Mouse (Mus musculus): Measurements from ENCODE around the gene Kif23. TPM values are rescaled to one million over a fixed set of nuclear protein-coding genes. Genes with fewer than 3 reads are reported as not detected.

Kif23 gene
- polyA plus RNA-seq, 1 experiment from 2014 or later, result 106 TPM

- 90% methylated on average over 1 of the region's 1 CpGs for WGBS
- H3K4me1 ChIP-seq (ENCODE audit: control insufficient read depth, insufficient read depth, low read length), result no peaks in the 10 kb centered on the region
Measured at GRCm38 (mm10) chr9:61959921-61960569, 13.5 kb upstream of the Kif23 start.

DNA sequence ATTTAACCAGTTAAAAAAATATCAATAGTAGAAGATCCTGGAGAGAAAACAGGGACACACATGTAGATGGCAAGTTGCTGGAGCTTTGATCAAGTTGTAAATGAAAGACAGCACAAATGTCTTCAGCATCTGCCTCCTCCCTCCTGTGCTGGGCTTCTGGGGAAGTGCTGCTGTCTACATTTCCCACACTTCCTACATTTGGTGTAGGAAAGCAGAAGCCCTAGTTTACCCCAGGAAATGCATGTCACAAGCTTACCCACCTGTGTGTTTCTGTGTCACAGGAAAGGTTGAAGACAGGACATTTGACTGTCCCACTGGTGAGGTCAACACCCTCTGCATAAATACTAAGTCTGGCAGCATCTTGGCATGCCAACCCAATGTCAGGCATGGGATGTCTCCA lies 8.1 kb upstream of the Kif23 start:
- Histone ChIP-seq H3K4me2 (ENCODE audit: low read depth) (no peak overlapping the region), H3K27ac (ENCODE audit: low read depth, low read length) (no peak overlapping the region), H3K4me3 (ENCODE audit: low read depth, low read length) (no peak overlapping the region), H3K36me3 (ENCODE audit: control insufficient read depth, insufficient read depth, low read length) (no peaks in the 10 kb centered on the region), H3K9ac (ENCODE audit: low read length) (no peak overlapping the region), H3K4me1 (ENCODE audit: control insufficient read depth, insufficient read depth, low read length) (no peaks in the 10 kb centered on the region), H3K9me3 (ENCODE audit: control insufficient read depth, low read length) (no peaks in the 10 kb centered on the region), H3K27me3 (ENCODE audit: control insufficient read depth, insufficient read depth, low read length) (no peaks in the 10 kb centered on the region)
- ATAC-seq (ENCODE audit: insufficient read depth, low FRiP score, low TSS enrichment) (no peak), DNase-seq (ENCODE audit: low spot score) (no peak)

More at GRCm38 (mm10) chr9:61959921-61960569, 13.5 kb upstream of the Kif23 start:
- no peaks in the 10 kb centered on the region for H3K27me3 ChIP-seq (ENCODE audit: control insufficient read depth, insufficient read depth, low read length)
- H3K9me3 ChIP-seq (ENCODE audit: control insufficient read depth, low read length), result no peaks in the 10 kb centered on the region
- H3K4me2 ChIP-seq (ENCODE audit: low read depth), result no peak overlapping the region
- no peak overlapping the region for H3K9ac ChIP-seq (ENCODE audit: low read length)
- H3K27ac ChIP-seq (ENCODE audit: low read depth, low read length), result no peak overlapping the region
- no peak overlapping the region for H3K4me3 ChIP-seq (ENCODE audit: low read depth, low read length)
- no peaks in the 10 kb centered on the region for H3K36me3 ChIP-seq (ENCODE audit: control insufficient read depth, insufficient read depth, low read length)
- no peak for DNase-seq (ENCODE audit: low spot score)
- no peak for ATAC-seq (ENCODE audit: insufficient read depth, low FRiP score, low TSS enrichment)

DNA sequence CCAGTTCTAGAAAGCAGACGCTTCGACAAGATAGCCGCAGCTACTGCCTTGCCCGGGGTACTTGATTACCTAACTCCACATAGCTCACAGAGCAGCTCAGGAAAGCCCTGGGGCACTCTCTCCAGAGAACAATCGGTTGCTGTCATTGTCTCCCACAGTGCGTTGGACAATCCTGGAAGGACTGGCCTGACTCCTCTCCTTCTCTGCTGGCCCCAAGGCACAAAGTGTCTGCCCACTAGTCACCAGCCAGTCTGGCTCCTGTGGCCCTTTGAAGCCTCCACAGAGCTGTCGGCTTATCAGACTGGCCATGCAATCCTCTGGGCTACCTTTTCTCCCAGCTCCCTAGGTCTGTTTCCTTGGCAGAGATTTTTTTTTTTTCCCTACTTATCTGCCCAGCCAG lies 5.7 kb upstream of the Kif23 start:
- no peaks in the 10 kb centered on the region for H3K27me3 ChIP-seq (ENCODE audit: control insufficient read depth, insufficient read depth, low read length)
- DNase-seq (ENCODE audit: low spot score), result no peak
- peaks cover 7% of the 10 kb centered on the region for H3K4me1 ChIP-seq (ENCODE audit: control insufficient read depth, insufficient read depth, low read length)
- H3K9me3 ChIP-seq (ENCODE audit: control insufficient read depth, low read length), result no peaks in the 10 kb centered on the region
- no peak overlapping the region for H3K4me2 ChIP-seq (ENCODE audit: low read depth)
- H3K4me3 ChIP-seq (ENCODE audit: low read depth, low read length), result no peak overlapping the region
- WGBS, result 53% methylated on average over 7 of the region's 7 CpGs
- ATAC-seq (ENCODE audit: insufficient read depth, low FRiP score, low TSS enrichment), result no peak
- H3K27ac ChIP-seq (ENCODE audit: low read depth, low read length), result no peak overlapping the region
- no peak overlapping the region for H3K9ac ChIP-seq (ENCODE audit: low read length)
- no peaks in the 10 kb centered on the region for H3K36me3 ChIP-seq (ENCODE audit: control insufficient read depth, insufficient read depth, low read length)

DNA sequence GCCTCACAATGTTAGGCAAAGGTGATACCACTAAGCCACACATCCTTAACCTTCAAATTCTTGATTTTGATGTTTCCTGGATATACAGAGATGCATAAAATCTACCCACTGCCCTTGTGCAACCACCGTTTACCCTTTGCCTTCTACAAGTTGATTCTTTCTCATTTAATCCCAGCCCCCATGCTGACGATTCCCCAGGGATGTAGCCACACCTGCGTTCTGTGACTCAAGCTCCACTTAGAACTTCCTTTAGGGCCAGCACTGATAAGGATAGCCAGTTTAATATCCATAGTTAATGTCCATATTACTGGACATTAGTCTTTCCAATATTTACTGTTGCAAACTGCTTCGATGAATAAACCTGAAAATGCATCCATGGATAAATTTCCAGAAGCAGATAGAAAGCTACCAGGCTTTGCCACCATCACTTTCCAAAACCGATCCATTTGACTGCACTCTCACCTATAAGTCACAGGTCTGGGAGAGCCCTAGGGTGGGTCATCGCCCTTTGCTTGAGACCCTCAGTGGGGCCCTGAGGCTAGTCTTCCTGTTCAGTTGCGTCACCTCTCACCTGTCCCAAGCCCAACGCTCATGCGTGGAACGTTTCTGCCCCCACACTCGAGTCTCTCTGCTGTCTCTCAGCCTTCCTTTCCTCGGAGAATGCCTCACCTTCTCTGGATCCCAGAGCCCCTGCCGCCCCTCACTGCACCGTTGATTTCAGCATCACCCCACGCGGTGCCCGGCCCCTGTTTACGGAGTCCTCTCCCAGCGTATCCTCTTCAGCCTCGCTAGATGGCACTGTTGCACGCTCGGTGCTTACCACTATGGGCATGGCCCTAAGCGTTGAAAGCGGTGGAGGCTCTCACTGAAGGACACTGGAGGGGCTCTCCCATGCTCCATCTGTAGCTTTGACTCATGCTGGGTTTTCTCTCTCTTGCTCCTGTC lies 1.1 kb upstream of the Kif23 start:
- Histone ChIP-seq H3K4me3 (ENCODE audit: low read depth, low read length) (peak overlapping the region; percentile 90), H3K27me3 (ENCODE audit: control insufficient read depth, insufficient read depth, low read length) (no peaks in the 10 kb centered on the region), H3K9me3 (ENCODE audit: control insufficient read depth, low read length) (no peaks in the 10 kb centered on the region), H3K27ac (ENCODE audit: low read depth, low read length) (no peak overlapping the region), H3K4me2 (ENCODE audit: low read depth) (peak overlapping the region; percentile 76), H3K36me3 (ENCODE audit: control insufficient read depth, insufficient read depth, low read length) (no peaks in the 10 kb centered on the region), H3K4me1 (ENCODE audit: control insufficient read depth, insufficient read depth, low read length) (peaks cover 7% of the 10 kb centered on the region), H3K9ac (ENCODE audit: low read length) (peak overlapping the region; percentile 9; the same call in 1 of the 2 replicates)
- whole genome bisulfite sequencing, result 10% methylated on average over 24 of the region's 24 CpGs
- DNase-seq (ENCODE audit: low spot score) (peak; percentile 90), ATAC-seq (ENCODE audit: insufficient read depth, low FRiP score, low TSS enrichment) (peak; percentile 66)

DNA sequence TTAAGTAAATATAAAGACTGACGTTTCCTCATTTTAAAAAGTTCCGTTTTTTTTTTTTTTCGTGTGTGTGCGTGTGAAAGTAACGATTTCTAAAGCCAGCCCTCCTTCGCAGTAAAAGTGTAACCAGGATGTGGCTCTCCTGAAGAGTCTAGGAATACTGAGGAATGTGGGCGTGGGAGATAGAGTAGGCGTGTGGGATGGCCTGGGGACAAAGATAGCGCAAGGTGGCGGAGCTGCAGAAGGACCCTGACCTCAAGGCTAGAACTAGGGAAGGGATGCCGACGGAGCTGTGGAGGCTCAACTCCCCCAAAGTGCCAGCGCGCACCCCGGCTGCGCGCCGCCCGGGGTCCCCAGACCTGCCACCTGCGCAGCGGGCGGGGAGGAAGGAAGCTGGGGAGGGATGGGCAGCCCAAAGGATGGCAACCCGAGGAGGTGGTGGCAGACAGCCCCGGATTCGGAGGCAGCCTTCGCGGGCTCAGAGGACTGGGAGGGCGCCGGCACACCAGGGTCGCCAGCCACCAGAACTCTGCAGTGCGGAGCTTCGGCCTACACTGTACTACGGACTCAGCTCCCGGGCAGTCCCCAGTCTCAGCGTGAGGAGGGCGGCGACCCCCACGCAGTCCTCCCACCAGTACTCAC lies 482 bp downstream of the Kif23 start:
- Histone ChIP-seq H3K4me1 (ENCODE audit: control insufficient read depth, insufficient read depth, low read length) (peaks cover 7% of the 10 kb centered on the region), H3K9me3 (ENCODE audit: control insufficient read depth, low read length) (no peaks in the 10 kb centered on the region), H3K36me3 (ENCODE audit: control insufficient read depth, insufficient read depth, low read length) (no peaks in the 10 kb centered on the region), H3K4me2 (ENCODE audit: low read depth) (peak overlapping the region; percentile 95), H3K4me3 (ENCODE audit: low read depth, low read length) (peak overlapping the region; percentile 90), H3K27ac (ENCODE audit: low read depth, low read length) (peak overlapping the region; percentile 69; the same call in 1 of the 2 replicates), H3K27me3 (ENCODE audit: control insufficient read depth, insufficient read depth, low read length) (no peaks in the 10 kb centered on the region), H3K9ac (ENCODE audit: low read length) (peak overlapping the region; percentile 78)
- peak; percentile 75 for ATAC-seq (ENCODE audit: insufficient read depth, low FRiP score, low TSS enrichment)
- no peak for DNase-seq (ENCODE audit: low spot score)
- WGBS, result under 1% methylated on average over 38 of the region's 38 CpGs

DNA sequence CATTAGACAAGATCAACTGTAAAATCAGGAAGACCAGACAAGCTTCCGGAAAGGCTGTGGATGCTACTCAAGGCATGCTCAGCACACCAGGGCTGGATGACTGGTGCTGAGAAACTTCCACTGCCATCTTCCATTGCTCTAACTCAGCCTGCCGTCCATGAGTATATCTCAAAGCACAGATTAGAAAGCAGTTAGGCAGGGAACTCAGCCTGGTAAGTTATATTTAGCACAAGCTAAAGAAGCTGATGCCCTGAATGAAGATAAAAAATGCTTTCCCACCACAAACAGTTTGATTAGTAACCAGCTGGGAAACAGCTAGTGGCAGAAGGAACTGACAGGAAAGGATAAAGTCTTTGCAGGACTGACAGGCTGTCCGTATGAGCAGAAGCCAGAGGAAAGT lies 5.5 kb downstream of the Kif23 start:
- Histone ChIP-seq H3K9me3 (ENCODE audit: control insufficient read depth, low read length) (no peaks in the 10 kb centered on the region), H3K4me2 (ENCODE audit: low read depth) (no peak overlapping the region), H3K4me3 (ENCODE audit: low read depth, low read length) (no peak overlapping the region), H3K27ac (ENCODE audit: low read depth, low read length) (no peak overlapping the region), H3K27me3 (ENCODE audit: control insufficient read depth, insufficient read depth, low read length) (no peaks in the 10 kb centered on the region), H3K36me3 (ENCODE audit: control insufficient read depth, insufficient read depth, low read length) (0 out of 2 replicates have a peak, but pooled peaks cover 2% of the 10 kb centered on the region), H3K9ac (ENCODE audit: low read length) (no peak overlapping the region), H3K4me1 (ENCODE audit: control insufficient read depth, insufficient read depth, low read length) (no peaks in the 10 kb centered on the region; the same call in 1 of the 2 replicates)
- DNase-seq (ENCODE audit: low spot score), result no peak
- no peak for ATAC-seq (ENCODE audit: insufficient read depth, low FRiP score, low TSS enrichment)
- 92% methylated on average over 3 of the region's 3 CpGs for WGBS

DNA sequence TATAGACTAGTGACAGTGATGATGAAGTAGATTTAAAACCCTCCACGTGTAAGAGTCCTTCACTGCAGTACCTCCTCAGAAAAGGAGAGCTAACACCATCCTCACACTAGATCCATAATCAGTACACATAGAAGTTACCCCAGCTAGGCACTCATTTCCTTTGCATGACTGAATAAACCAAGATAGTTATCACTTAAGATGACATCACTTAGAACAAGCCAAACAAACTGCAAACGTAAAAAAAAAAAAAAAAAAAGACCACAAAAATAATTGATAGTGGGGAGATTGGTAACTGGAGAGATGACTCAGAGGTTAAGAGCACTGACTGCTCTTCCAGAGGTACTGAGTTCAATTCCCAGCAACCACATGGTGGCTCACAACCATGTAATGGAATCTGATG lies 13.2 kb downstream of the Kif23 start:
- no peak for ATAC-seq (ENCODE audit: insufficient read depth, low FRiP score, low TSS enrichment)
- H3K36me3 ChIP-seq (ENCODE audit: control insufficient read depth, insufficient read depth, low read length), result peaks cover 18% of the 10 kb centered on the region
- WGBS, result 91% methylated on average over 2 of the region's 2 CpGs

DNA sequence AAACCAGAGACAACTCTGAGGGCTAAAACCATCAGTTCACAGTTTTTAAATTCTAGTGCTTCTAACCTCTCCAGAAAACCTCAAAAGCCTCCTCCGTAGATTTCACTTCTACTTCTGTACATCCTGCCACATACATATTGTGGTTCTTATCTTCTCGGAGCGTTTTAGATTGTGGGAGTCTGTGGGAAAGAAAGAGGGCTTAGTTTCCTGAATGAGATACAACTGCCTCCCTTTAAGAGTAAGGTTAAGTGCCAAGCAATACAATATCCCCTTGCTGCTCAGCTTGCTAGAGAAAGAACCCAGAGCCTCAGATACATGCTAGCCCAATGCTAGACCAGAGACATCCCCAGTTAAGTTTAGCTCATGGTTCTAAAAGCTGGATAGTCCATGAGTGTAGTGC lies 14.6 kb downstream of the Kif23 start:
- no peak for DNase-seq (ENCODE audit: low spot score)
- Histone ChIP-seq H3K27me3 (ENCODE audit: control insufficient read depth, insufficient read depth, low read length) (no peaks in the 10 kb centered on the region), H3K4me1 (ENCODE audit: control insufficient read depth, insufficient read depth, low read length) (no peaks in the 10 kb centered on the region), H3K27ac (ENCODE audit: low read depth, low read length) (no peak overlapping the region), H3K9ac (ENCODE audit: low read length) (no peak overlapping the region), H3K9me3 (ENCODE audit: control insufficient read depth, low read length) (no peaks in the 10 kb centered on the region), H3K36me3 (ENCODE audit: control insufficient read depth, insufficient read depth, low read length) (peaks cover 18% of the 10 kb centered on the region), H3K4me3 (ENCODE audit: low read depth, low read length) (no peak overlapping the region), H3K4me2 (ENCODE audit: low read depth) (no peak overlapping the region)
- WGBS, result 96% methylated on average over 3 of the region's 3 CpGs
- ATAC-seq (ENCODE audit: insufficient read depth, low FRiP score, low TSS enrichment), result no peak

More for the DNA sequence above, 13.2 kb downstream of the Kif23 start:
- no peak overlapping the region for H3K27ac ChIP-seq (ENCODE audit: low read depth, low read length)
- H3K27me3 ChIP-seq (ENCODE audit: control insufficient read depth, insufficient read depth, low read length), result no peaks in the 10 kb centered on the region
- no peak for DNase-seq (ENCODE audit: low spot score)
- H3K4me3 ChIP-seq (ENCODE audit: low read depth, low read length), result no peak overlapping the region
- no peak overlapping the region for H3K4me2 ChIP-seq (ENCODE audit: low read depth)
- no peaks in the 10 kb centered on the region for H3K4me1 ChIP-seq (ENCODE audit: control insufficient read depth, insufficient read depth, low read length)
- no peaks in the 10 kb centered on the region for H3K9me3 ChIP-seq (ENCODE audit: control insufficient read depth, low read length)
- no peak overlapping the region for H3K9ac ChIP-seq (ENCODE audit: low read length)

All from neural tube, embryonic 11.5 days (tissue).